Mouse (Mus musculus) liver, embryonic 11.5 days (tissue): ENCODE data around the gene Dpm2. TPM values are rescaled to one million over a fixed set of nuclear protein-coding genes. Genes with fewer than 3 reads are reported as not detected.

Experiments used
- ATAC-seq: fragments of 200-750 bp; cut with Nextera tagmentation; replicated peaks from 2 replicates; pipeline ENCODE4 v1.8.0; 2017; ENCODE audit warnings: moderate number of reproducible peaks, mild to moderate bottlenecking, moderate TSS enrichment, moderate library complexity; ENCODE audit not compliant: low FRiP score
- DNase-seq: peaks from one replicate; pipeline ENCODE4 v3.0.0-alpha.2; 2017; ENCODE audit warnings: low spot score
- H3K27ac ChIP-seq: fragments of 300-500 bp; sonication (generic); 2 replicates; pipeline ENCODE4 v1.5.1; 2014; ENCODE audit warnings: mild to moderate bottlenecking, low read depth, low read length, control low read depth
- H3K27me3 ChIP-seq: fragments of 300-500 bp; sonication (generic); replicated peaks from 2 replicates; pipeline ENCODE4 v1.6.1; 2014; ENCODE audit warnings: low read length, mixed read lengths; ENCODE audit not compliant: control insufficient read depth, insufficient read depth
- H3K36me3 ChIP-seq: fragments of 300-500 bp; sonication (generic); 2 replicates; pipeline ENCODE4 v1.6.1; 2014; ENCODE audit warnings: mild to moderate bottlenecking, low read length, moderate library complexity, mixed read lengths; ENCODE audit not compliant: control insufficient read depth, insufficient read depth
- H3K4me1 ChIP-seq: fragments of 300-500 bp; sonication (generic); replicated peaks from 2 replicates; pipeline ENCODE4 v1.6.1; 2014; ENCODE audit warnings: low read length, mixed read lengths; ENCODE audit not compliant: control insufficient read depth, insufficient read depth
- H3K4me2 ChIP-seq: fragments of 300-500 bp; sonication (generic); 2 replicates; pipeline ENCODE4 v1.6.1; 2014; ENCODE audit warnings: mild to moderate bottlenecking, control low read depth, moderate library complexity
- H3K4me3 ChIP-seq: fragments of 300-500 bp; sonication (generic); 2 replicates; pipeline ENCODE4 v1.5.1; 2014; ENCODE audit warnings: low read depth, low read length, control low read depth
- H3K9ac ChIP-seq: fragments of 300-500 bp; sonication (generic); 2 replicates; pipeline ENCODE4 v1.6.1; 2014; ENCODE audit warnings: low read depth, low read length, control low read depth
- H3K9me3 ChIP-seq: fragments of 300-500 bp; sonication (generic); 2 replicates; pipeline ENCODE4 v1.6.1; 2016; ENCODE audit warnings: low read length, inconsistent platforms, mixed read lengths; ENCODE audit not compliant: control insufficient read depth
- WGBS: fragments of 180-500 bp; shearing (Covaris S2); extraction: QIAGEN DNeasy Blood & Tissue Kit; methylation state at CpG from one replicate; pipeline ENCODE4 v1.1.7; 2014; 5-methylcytosine and 5-hydroxymethylcytosine counted together
- polyA plus RNA-seq: library from polyadenylated mRNA; unstranded; fragments of >200 nt; fragmentation: Nextera tagmentation; extraction: Ambion mirVana; gene quantifications from 2 replicates; pipeline ENCODE4 v1.2.1, GENCODE M21; 2014

Gene Dpm2
- polyA plus RNA-seq, 1 experiment from 2014 or later, result 109 TPM

GRCm38 (mm10) chr2:32599409-32599808 lies 28.8 kb downstream of the Dpm2 start, which contains the start of gene St6galnac6:
TSS of gene St6galnac6 (plus strand) at chr2:32599709.
- Histone ChIP-seq H3K9ac (no peak within 1 kb of the TSS), H3K4me3 (no peak within 1 kb of the TSS), H3K27ac (no peak within 1 kb of the TSS), H3K9me3 (no peaks in the 10 kb centered on the region), H3K36me3 (peaks cover 11% of the 10 kb centered on the region), H3K4me1 (peaks cover 18% of the 10 kb centered on the region), H3K4me2 (no peak within 1 kb of the TSS), H3K27me3 (no peaks in the 10 kb centered on the region)
- 78% methylated on average over 3 of the region's 3 CpGs for WGBS
- DNase-seq (no peak), ATAC-seq (no peak)

- no peak overlapping the region for H3K9ac ChIP-seq
- H3K27ac ChIP-seq, result no peak overlapping the region
Observed at GRCm38 (mm10) chr2:32601417-32602065, 30.9 kb downstream of the Dpm2 start.

GRCm38 (mm10) chr2:32602600-32603054 lies 32.0 kb downstream of the Dpm2 start:
- peak overlapping the region; percentile 44 for H3K4me3 ChIP-seq
- H3K9ac ChIP-seq, result peak overlapping the region; percentile 56
- no peaks in the 10 kb centered on the region for H3K36me3 ChIP-seq
- DNase-seq (peak; percentile 89), ATAC-seq (peak; percentile 63)
- 1% methylated on average over 11 of the region's 11 CpGs for WGBS
- peak overlapping the region; percentile 65 for H3K4me2 ChIP-seq
- H3K27ac ChIP-seq, result peak overlapping the region; percentile 21; the same call in 1 of the 2 replicates
- H3K9me3 ChIP-seq, result no peaks in the 10 kb centered on the region
- H3K27me3 ChIP-seq, result no peaks in the 10 kb centered on the region
- H3K4me1 ChIP-seq, result peaks cover 27% of the 10 kb centered on the region

More at GRCm38 (mm10) chr2:32601417-32602065, 30.9 kb downstream of the Dpm2 start:
- Histone ChIP-seq H3K27me3 (no peaks in the 10 kb centered on the region), H3K9me3 (no peaks in the 10 kb centered on the region), H3K36me3 (no peaks in the 10 kb centered on the region), H3K4me1 (peaks cover 23% of the 10 kb centered on the region), H3K4me2 (peak overlapping the region; percentile 39), H3K4me3 (no peak overlapping the region)
- ATAC-seq (peak; percentile 78), DNase-seq (peak; percentile 62)
- 36% methylated on average over 8 of the region's 8 CpGs for whole genome bisulfite sequencing

GRCm38 (mm10) chr2:32604631-32605030 lies 34.0 kb downstream of the Dpm2 start:
- Histone ChIP-seq H3K4me2 (peak overlapping the region; percentile 51), H3K4me3 (peak overlapping the region; percentile 12)
- DNase-seq, result no peak

GRCm38 (mm10) chr2:32606161-32607142 lies 35.8 kb downstream of the Dpm2 start:
- peak; percentile 86 for DNase-seq
- Histone ChIP-seq H3K4me2 (peak overlapping the region; percentile 96), H3K36me3 (no peaks in the 10 kb centered on the region), H3K4me1 (peaks cover 53% of the 10 kb centered on the region), H3K4me3 (peak overlapping the region; percentile 87), H3K9ac (peak overlapping the region; percentile 83), H3K27ac (peak overlapping the region; percentile 77), H3K27me3 (no peaks in the 10 kb centered on the region), H3K9me3 (no peaks in the 10 kb centered on the region)
- WGBS, result 10% methylated on average over 52 of the region's 55 CpGs
- peak; percentile 74 for ATAC-seq

More at GRCm38 (mm10) chr2:32604631-32605030, 34.0 kb downstream of the Dpm2 start:
- Histone ChIP-seq H3K27ac (no peak overlapping the region), H3K4me1 (peaks cover 45% of the 10 kb centered on the region), H3K9ac (no peak overlapping the region), H3K27me3 (no peaks in the 10 kb centered on the region), H3K9me3 (no peaks in the 10 kb centered on the region), H3K36me3 (no peaks in the 10 kb centered on the region)
- 29% methylated on average over 10 of the region's 10 CpGs for WGBS
- no peak for ATAC-seq

- Histone ChIP-seq H3K27me3 (no peaks in the 10 kb centered on the region), H3K4me3 (peak overlapping the region; percentile 87), H3K4me2 (peak overlapping the region; percentile 96), H3K36me3 (no peaks in the 10 kb centered on the region), H3K9me3 (no peaks in the 10 kb centered on the region), H3K4me1 (peaks cover 49% of the 10 kb centered on the region), H3K27ac (peak overlapping the region; percentile 77), H3K9ac (peak overlapping the region; percentile 83)
- peak; percentile 27 for ATAC-seq
- DNase-seq, result peak; percentile 75
- 4% methylated on average over 34 of the region's 34 CpGs for WGBS
Observed at GRCm38 (mm10) chr2:32607262-32607947, 36.7 kb downstream of the Dpm2 start.

GRCm38 (mm10) chr2:32608141-32608777 lies 37.6 kb downstream of the Dpm2 start:
- 3% methylated on average over 25 of the region's 25 CpGs for WGBS

More at GRCm38 (mm10) chr2:32608141-32608777, 37.6 kb downstream of the Dpm2 start:
- H3K9ac ChIP-seq, result peak overlapping the region; percentile 83
- peak overlapping the region; percentile 77 for H3K27ac ChIP-seq
- peaks cover 3% of the 10 kb centered on the region; the same call in 1 of the 2 replicates for H3K36me3 ChIP-seq
- ATAC-seq (peak; percentile 78), DNase-seq (peak; percentile 84)
- peak overlapping the region; percentile 96 for H3K4me2 ChIP-seq
- H3K4me1 ChIP-seq, result peaks cover 47% of the 10 kb centered on the region
- H3K27me3 ChIP-seq, result no peaks in the 10 kb centered on the region
- peak overlapping the region; percentile 87 for H3K4me3 ChIP-seq
- no peaks in the 10 kb centered on the region for H3K9me3 ChIP-seq
